Mouse (Mus musculus) fat pad, adult 2 months (tissue): Measurements from ENCODE around the gene Myo9a.
A peak's percentile ranks its signal among the peaks of the same experiment; 100 is the strongest.

Source experiments
- DNase-seq: peaks from one replicate; pipeline ENCODE4 v3.0.0-alpha.2; 2011; ENCODE audit warnings: low read depth, low spot score; ENCODE audit errors: extremely low read depth

Myo9a gene

DNA sequence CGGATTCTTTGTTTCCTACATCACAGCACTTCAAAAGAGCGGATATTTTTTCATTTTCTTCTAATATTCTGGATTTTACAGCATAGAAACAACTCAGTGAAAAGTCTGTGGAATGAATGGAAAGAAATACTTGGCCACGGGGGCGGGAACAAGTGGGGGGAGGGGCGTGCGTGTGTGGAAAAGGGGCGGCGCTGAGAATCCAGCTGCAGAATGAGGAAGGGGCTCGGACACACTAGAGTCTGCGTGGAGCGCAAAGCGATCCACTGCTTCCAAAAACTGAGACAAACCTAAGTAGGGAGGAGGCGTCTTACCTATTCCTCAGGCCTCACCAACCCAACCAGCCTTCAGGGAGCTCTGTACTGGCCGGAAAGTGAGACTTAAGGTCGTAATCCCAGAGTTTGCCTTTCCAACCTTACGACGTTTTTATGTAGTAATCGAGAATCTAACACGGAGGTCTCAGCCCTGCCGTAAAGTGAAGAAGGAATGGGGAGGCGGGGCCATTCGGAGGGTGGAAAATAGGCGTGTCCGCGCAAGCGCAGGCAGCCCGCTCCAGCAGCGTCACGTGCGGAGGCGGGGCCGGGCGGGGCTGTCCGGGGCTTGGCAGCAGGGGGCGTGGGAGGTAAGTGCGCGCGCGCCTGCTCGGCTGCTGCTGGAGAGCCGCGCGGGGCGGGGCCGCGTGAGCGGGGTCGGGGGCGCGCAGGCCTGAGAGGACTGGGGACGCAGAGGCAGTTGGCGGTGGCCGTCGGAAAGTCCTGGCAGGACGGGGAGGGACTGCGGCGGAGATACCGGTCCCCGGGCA is at the start of gene Myo9a, which contains the start of gene Senp8:
TSS of gene Myo9a (plus strand) at position 630 of the 799 bp plus-strand sequence.
TSS of gene Senp8 (minus strand) at position 444 of the 799 bp plus-strand sequence.
- peak; percentile 93 for DNase-seq

DNA sequence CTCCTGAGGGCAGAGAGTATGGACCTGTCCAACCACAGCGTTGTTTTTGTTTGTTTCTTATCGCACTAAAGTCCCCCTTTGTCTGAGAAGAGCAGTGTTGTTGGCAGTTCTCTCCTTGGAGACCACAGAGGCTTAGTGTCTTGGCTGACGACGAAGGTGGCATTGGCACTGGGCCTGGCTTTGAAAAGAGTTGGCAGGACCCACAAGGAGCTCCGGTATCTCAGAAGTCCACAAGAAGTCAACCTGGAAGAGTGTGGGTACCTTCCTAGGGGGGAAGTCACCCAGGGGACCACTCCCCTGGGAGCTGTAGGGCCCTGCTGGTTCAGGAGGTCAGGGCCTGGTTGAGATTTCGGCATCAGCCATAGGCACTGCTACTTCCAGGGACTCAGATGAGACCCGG is 49.6 kb upstream of the Myo9a start:
- no peak for DNase-seq

DNA sequence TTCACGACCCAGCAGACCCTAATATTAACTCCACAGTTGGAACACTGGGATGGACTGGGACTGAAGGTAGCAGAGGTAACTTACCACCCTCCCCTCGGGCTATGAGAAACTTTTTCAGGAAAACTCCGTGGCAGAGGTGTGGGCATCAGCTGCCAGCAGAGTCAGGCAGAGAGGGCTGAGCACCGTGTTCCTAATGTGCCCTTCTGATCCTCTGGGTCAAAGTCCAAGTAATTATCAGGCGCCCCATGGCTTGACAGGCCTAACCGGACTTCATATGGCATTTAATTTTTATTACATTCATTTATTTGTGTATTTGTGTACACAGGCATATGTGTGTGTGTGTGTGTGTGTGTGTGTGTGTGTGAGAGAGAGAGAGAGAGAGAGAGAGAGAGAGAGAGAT is 47.6 kb upstream of the Myo9a start:
- no peak for DNase-seq

DNA sequence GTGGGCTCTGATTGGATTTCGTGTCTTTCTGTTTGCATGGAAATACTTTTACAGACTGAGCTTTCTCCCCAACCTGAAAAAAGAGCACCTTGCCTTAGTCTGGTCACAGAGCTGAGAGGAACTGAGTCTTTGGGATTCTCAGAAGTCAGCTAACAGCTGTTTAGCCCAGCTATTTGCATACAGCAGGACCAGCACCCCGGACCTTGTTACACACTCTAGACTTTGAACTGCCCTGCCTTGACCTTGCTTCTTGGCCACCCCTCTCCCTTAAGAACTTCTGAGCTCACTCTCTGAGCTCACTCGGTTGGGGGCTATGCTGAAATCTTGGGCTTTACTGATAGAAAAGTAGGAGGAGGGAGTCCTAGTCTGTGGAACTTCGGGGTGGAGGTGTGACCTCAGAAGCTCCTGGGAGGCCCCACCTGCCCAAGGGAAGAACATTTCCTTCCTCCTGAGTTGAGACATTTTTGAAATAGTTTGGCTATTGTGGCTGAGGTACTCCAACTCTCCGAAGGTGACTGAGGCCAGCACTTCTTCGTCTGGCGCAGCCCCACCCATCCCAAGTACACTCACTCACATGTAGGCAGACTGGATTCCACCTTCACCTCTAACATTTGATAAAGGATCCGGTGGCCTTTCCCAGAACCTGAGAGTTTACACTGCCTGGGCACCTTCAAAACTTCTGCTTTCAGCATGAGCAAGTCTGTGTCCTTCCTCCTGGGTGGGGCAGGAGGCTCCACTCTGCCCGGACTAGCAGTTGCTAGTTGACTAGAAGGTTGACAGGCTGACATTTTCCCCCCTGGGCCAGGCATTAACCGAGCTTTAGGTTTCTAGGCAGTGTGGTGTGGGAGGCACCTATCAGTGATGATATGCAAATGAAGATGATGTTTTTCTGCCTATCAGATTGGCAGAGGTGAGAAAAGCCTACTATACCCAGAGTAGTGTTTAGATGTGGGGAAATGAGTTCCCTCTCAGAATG is 43.6 kb upstream of the Myo9a start:
- no peak for DNase-seq

DNA sequence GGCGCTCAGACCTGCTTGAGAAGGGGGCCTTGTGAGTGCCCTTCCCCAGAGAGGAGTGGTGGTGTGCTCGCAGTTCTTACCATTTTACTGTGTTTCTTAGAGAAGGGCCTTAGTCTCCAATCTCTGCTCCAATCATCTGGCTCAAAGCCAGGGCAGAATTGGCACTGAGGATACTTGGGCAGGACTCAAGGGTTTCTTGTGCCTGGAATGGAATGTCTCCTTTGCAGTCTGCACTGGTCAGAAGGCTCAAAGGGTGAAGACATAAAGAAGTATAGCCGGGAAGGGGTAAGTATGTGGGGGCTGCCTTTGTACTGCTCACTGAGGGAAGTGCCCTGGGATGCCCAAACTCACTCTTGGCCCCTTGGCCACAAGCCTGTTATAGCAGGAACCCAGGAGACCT is 41.5 kb upstream of the Myo9a start:
- no peak for DNase-seq

DNA sequence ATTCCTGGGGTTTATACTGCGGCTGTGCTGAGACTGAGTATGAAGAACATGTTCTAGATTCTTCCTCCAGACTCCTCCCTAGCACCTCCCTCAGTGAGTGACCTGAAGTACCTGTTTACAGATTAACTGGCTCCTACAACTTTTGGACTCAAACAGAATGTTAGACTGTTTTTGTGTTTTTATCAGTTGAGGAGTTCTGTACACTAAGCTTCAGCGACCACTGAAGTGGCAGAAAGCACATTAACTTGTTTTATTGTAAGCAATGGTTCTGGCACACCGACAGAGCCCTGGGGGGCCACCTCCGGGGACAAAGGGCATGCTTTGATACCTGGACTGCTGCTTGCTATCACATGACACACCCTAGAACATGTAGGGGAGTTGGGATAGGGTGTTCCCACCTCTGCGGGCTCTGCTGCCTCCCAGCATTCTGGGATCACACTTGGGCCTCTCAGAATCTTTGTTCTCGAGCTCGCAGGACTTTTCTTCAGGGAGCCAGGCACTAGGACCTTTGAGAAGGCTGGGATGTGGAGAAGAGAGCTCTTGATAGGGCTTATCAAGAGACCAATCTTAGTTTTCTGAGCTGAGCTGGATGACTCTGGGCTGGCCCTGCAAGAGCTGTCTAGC is 34.3 kb upstream of the Myo9a start:
- DNase-seq, result no peak

DNA sequence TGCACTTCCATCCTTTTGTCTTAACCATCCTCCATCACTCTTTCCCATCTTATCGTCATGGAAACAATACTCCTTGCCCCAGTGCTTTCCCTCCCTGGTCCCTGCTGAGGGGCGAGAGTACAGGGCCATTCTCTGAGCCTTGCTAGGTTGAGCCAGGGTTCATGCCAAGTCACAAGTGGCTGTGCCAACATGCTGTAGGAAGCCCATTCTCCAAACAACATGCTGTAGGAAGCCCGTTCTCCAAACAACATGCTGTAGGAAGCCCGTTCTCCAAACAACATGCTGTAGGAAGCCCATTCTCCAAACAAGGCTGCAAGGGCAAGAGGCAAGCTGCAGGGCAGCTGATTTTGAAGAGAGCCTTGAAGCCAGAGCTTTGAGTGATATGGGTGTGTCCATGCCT is 32.5 kb upstream of the Myo9a start:
- DNase-seq, result no peak

DNA sequence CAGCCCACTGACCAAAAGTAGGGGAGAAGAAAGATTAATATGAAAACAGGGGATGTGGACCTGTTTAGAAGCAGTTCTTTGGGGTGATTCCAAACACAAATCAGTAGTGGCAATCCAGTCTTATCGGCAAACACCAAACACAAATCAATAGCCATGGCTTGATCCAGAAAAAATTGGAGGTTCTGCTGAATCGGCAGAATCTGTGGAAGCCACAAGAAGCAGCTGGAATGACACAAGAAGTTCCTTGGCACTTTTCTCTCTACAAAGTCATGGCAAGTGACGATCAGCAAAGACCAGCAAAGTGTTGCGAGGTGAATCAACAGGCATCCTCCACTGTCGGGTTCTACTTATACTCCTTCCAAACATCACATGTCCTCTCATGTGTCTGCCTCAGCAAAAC is 29.6 kb upstream of the Myo9a start:
- DNase-seq, result no peak

DNA sequence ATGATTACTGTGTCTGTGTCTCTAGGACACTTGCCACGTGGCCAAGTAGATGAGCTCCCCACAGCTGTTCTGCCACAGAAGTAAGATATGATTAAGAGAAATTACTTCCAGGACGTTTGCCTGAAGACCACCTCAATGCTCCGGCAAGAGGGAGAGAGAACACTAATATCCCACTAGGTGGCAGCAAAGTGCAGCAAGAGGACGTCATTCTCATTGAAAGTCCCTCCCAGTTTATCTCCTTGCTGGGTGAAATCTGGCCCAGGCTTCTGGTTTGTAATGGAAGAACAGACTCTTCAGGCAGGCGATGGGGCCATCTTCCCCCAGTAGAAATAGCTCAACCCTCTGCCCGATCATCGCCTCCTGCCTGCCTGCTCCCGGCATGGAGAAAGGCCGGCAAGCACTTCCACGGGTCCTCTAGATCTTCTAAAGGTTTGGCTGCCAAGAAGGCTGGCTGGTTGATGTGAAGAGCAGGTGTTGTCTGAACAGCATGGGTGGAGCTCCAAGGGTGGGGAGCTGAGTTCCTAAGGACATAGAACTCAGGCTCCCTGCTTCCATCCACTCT is 27.5 kb upstream of the Myo9a start:
- no peak for DNase-seq

DNA sequence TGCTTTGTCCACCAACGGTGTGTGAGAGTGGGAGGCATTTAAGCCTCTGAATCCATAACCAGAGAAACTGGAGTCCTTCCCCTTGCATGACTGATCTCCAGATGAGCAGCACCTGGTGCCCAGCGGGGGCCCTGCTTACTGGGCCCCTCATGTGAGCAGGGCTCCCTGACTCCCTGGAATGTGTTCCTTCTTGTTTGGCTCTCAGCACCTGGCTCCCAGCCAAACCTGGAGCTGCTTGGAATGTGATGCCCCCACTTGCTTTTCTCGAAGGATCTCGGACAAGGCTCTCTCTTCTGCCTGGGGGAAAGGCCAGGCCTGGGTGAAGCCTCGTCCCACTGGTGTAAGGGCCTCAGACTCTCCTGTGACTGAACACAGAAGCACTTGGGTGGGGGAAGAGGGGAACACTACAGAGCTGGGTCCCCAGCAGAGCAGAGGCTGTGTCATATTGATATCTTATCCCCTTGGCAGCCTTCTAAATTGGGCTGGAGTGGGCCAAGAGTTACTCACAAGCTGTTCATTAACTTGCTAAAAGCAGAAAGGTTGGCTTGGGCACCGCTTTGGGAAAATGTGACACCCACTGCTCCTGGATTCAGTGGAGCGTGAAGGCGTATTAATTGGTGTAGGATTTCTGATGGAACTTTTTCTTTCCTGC is 26.8 kb upstream of the Myo9a start:
- no peak for DNase-seq

DNA sequence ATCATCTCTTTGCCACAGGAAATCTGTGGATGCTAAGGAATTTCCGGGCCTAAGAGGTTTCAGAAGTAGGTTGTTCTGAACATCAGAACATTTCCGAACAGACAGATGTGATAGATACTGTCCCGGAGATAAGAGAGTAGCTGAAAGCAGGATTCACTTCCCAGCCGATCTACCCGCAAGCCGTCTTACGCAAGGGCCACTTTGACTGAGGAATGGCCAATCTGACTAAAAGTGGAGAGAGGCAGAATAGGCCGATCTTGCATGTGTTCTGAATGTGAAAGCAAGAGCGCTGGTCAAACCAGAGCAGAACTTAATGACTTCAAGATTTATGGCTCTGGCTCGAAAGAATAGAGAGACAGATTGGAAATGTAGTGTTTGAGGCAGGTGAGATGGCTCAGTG is 25.2 kb upstream of the Myo9a start:
- no peak for DNase-seq

DNA sequence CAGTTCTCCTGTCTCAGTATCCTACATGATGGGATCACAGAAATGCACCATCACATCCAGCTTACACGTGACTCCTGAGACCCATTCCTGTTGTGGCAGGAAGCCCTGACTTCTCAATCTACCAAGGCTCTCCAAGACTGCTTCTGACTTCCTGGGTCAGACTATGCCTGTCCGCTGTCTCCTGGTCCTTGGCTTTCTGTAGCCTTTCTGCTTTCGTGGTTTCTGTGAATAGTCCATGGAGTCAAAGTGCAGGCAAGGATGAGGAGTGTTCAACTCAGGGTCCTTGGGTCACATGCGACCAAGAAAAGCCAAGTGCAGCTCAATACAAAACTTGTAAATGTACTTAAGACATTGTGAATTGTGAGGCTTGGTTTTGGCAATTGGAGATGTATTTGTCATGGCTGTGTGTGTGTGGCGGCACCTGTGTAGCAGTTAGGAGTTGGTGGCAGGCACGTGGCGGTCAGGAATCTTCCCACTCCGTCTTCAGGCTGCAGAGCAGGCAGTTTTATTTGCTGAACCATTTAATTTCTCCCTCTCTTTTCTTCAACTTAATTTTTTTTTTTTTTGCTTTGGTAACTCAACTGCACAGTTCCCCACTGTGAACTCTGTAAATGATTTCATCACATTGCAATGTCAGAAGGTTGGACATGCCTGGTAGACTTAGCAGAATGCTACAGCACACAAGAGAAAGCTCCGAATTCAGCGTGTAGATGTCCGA is 23.0 kb upstream of the Myo9a start:
- no peak for DNase-seq

DNA sequence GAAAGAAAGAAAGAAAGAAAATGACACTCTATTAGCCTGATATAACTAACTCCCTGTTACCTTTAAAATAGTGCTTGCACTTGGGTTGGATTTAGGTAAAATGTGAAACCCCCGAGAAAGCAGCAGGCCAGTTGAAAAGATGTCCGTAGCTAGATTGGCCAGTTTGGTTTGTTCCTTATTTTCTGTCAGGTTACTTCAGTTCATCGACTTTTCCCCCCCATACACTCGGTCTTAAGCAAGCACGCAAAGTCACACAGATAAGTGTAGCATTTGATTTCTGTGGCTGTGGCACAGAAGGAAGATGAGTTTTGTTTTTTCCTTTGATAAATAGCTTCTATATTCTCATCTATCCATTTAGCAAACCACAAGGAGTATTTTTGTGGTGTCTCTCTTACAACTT is 19.6 kb upstream of the Myo9a start:
- no peak for DNase-seq

DNA sequence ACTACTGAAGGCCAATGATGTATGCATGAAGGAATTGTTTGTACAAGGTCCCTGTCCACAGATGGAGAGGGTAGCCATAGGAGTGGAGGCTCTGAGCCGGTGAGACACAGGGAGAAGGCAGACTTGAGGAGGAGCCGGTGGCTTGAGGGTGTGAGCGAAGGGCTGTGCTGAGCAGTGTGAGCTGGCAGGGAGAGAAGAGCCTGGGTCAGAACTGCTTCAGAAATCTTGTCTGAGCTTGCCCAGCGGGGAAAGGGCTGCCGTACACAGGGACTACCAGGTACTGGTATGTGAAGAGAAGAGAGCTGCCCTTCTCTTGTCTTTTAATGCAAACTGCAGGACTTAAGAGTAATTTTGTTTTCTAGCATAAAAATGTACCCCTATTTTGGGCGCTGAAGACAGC is 17.6 kb upstream of the Myo9a start:
- no peak for DNase-seq

DNA sequence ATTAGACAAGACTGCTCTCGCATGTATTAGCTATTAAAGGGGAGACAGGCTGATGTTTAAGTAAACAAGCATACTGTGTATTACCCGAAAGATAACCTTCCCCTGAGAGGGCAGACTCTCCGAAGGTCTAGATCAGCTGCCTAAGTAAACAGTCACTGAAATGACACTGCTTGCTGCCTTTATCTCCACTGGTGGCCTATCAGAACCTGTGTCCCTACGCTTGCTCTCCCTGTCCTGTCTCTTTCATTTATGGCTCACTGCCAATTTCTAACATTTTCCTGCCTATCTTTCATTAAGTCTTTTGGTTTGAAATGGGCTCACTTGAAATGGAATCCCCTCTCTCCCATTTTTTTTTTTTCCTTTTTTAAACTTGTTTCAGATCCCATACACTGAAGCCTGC is 15.3 kb upstream of the Myo9a start:
- no peak for DNase-seq

DNA sequence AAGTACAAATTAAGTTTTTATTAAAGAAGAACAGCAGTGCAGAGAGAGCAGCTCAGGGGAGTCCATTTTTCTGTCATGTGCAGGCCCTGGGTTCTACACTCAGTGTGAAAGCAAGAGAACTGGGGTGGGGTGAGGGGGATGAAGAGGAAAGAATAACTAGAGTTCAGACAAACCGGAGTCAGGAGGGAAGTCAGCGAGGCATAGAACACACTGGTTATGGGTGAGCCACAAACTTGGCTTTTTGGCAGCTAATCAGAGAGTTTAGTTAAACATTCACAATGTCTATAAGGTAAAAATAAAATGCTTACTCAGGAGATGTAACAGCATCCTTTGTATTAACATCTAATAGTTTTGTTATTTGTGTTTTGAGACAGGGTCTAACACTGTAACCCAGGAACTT is 10.1 kb upstream of the Myo9a start:
- no peak for DNase-seq

DNA sequence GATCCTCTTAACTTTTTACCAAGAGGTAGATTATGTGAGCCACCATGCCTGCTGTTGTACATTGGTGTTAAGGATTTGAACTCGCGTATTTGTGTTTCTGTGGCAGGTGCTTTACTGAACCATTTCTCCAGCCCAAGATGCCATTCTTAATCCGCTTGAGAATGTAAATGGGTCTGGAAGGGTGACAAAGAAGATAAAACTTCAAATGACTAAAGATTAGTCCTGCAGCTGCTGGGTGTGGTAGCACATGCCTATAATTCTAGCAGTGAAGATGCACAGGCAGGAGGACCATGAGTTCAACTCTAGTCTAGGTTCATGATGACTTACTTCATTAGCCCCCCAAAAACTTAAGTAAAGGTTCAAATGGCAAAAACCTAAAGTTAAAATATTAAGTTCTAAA is 6.8 kb upstream of the Myo9a start:
- no peak for DNase-seq

DNA sequence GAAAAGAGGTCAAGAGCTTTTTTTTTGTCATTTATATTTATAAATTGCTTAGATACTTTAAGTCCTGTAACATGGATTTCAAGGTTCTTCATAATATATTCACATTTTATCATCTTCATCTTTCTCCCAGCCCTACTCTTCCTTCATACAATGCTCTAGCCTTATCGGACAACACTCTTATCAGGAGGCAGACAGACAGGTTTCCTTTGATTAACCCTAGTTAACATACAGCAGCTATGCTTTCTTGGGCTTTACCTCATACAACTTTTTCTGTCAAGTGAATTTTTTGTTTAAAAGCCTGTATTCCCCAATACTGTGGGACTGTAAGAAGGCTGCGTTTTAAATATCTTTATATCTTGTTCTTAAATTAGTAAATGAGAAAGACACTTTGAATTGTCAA is 2.3 kb upstream of the Myo9a start:
- DNase-seq, result no peak

DNA sequence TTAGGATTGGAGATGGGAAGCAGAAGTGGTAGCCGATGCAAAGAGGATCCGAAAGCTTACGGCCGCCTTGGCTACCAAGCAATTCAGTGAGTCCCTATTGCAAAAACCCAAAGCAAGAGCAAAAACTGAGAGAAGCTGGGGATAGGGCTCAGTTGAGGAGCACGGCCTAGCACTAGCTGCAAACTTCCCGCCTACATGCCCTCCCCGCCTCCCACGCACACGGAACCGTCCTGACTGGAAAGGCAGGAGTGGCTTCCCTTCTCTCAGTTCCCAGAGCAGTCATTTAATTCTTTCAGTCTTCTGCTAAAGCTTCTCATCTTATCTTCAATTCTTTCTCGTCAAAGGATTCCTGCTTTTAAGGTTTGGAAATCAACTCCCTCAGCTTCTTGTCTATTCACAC is 1.7 kb upstream of the Myo9a start:
- no peak for DNase-seq
